Mouse (Mus musculus) NIH3T3 (cell line): ENCODE measurements at regions not wholly inside any gene's neighbourhood (a gene's known extent, or its start where the extent isn't known, plus 50 kb on each side); places are given as distances from the start of the nearest gene placed in this dataset.
A peak's percentile ranks its signal among the peaks of the same experiment; 100 is the strongest.

Experiments
- DNase-seq: peaks from one replicate; pipeline ENCODE4 v3.0.0-alpha.2; 2012; ENCODE audit warnings: low read depth

- DNase-seq, result no peak
Measured at GRCm38 (mm10) chr6:100517662-100518061, 153.3 kb downstream of the Shq1 start.

- DNase-seq, result peak; percentile 53
Measured at GRCm38 (mm10) chr6:100512676-100513075, 158.3 kb downstream of the Shq1 start.

GRCm38 (mm10) chr6:100510676-100511075 lies 160.3 kb downstream of the Shq1 start:
- DNase-seq, result peak; percentile 68

DNA sequence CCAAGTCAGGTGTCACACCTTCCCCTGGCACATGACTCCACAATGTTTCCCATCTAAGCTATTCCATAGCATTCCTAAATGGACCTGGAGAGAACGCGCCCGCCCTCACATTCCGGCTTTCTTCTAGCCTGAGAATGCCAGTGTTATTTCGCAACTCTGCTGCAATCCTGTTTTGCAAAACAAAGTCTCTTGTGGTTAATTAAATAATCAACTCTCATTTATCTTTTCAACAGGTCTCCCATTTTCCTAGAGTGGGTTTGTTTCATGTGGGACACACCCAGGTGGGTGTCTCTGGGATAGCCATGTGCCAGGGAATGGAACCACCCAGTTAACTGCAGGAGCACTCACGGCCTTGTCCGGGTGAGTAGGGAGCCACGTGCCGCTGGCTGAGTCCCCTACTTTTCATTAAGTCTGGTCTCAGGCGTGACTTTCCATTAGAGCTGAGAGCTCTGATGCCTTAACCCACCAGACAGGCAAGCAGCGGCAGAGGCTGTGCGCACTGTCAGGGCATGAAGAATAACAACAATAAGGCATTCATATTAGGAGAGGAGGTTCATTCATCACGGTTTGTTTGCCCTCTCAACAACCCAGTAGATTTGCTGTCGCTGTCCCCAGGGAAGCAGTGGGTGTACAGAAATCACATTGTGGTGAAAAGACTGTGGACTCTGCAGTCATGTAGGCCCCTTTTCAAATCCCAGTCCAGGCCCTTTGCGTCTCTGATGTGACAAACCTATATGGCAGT lies 165.3 kb downstream of the Shq1 start:
- DNase-seq, result peak; percentile 78

DNA sequence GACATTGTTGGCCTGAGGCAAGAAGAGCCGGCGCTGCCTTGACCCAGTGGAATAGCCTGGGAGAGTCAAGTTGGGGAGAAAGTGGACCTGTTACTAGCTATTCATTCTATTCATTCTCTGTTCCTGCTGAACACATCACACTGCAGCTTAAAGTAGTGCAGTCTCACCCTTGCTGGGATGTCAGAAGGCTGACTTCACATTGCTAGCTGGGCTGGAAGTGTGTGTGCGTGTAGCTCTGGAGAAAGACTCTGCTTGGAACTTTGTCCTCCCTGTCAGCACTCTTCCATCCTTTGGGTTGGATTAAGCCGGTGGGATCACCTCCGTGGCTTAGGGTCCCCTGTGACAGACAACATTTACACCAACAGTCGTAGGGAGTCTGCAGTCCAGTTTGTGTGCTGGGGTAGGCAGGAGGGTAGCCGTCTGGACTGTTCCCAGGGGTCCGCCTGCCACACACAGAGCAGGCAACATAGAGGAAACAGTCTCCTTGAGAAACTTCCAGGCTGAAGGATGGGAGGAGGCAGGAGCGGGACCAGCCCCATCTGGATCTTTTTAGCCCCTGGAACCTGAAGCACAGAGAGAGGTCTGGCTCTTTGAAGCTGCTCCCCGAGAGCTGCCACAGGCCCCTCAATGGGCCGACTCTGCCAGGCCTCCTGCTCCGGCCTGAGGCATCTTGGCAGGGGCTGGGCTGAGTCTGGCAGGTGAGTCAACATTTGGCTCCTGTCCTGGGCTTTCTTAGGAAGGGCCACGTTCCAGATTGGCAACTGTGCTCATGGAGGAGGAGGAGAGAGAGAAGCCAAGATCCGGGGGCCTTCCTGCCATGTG lies 167.8 kb downstream of the Shq1 start:
- DNase-seq, result peak; percentile 98

- no peak for DNase-seq
Measured at GRCm38 (mm10) chr6:100502139-100502538, 168.8 kb downstream of the Shq1 start.

- DNase-seq, result peak; percentile 61
Measured at GRCm38 (mm10) chr6:100500741-100501140, 170.2 kb downstream of the Shq1 start.

GRCm38 (mm10) chr6:100500060-100500459 lies 170.9 kb downstream of the Shq1 start:
- DNase-seq, result no peak

- DNase-seq, result peak; percentile 73
Measured at GRCm38 (mm10) chr6:100498861-100499271, 172.1 kb downstream of the Shq1 start.

- DNase-seq, result no peak
Measured at GRCm38 (mm10) chr6:100498126-100498525, 172.8 kb downstream of the Shq1 start.

DNA sequence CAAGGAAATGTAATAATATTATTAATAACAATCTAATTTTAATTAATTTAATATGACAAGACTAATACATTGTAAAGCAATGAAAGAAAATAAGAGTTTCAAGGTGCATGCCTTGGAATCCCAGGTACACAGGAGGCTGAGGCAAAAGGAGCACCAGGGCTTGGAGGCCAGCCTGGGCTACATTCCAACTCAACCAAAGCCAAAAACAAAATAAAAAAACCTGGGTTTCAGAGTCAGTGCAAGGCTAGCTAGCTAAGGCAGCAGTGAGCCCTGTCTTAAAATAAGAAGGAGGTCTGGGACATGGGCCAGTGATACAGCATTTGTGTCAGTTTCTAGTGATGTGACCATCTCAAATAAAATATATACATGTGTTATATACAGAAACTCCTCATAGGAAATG lies 174.8 kb downstream of the Shq1 start:
- no peak for DNase-seq

GRCm38 (mm10) chr6:100495131-100495530 lies 175.8 kb downstream of the Shq1 start:
- DNase-seq, result peak; percentile 86

DNA sequence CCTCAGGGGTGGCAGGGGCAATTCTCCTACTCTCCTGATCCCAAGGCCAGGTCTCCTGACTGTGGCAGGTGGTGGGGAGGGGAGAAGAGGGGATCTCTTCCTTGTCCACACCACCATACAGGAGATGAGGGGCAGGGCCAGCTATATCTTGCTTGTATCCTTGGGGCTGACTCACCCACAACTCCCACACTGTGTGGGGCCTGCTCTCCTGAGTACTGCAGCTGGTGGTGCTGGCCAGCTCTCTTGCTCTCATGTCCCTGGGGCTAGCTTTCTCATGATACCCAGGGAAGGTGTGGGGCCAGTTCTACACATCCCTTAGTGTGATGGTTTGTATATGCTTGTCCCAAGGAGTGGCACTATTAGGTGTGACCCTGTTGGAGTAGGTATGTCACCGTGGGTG lies 177.4 kb downstream of the Shq1 start:
- peak; percentile 76 for DNase-seq

DNA sequence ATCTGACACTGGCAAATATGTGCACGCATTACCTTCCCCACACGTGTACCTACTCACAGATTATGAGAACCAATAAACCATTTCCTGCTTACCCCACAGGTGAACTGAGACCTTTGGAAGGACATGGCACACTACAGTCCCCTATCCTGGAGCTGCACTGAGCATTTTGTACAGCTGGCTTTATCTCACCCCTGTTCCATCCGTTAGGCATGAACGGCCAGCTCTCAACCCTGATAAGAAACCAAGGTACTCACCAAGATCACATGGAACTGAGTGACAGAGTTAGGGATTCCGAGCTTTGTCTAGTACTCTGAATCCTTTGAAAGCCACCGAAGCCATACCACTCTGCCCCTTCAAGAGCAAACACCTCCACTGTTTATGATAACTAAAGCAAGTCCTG lies 179.1 kb downstream of the Shq1 start:
- no peak for DNase-seq

GRCm38 (mm10) chr6:100490920-100491712 lies 179.8 kb downstream of the Shq1 start:
- DNase-seq, result no peak

- peak; percentile 74 for DNase-seq
Measured at GRCm38 (mm10) chr6:100483836-100484235, 187.1 kb downstream of the Shq1 start.

GRCm38 (mm10) chr6:100483084-100483810 lies 187.7 kb downstream of the Shq1 start:
- peak; percentile 77 for DNase-seq

DNA sequence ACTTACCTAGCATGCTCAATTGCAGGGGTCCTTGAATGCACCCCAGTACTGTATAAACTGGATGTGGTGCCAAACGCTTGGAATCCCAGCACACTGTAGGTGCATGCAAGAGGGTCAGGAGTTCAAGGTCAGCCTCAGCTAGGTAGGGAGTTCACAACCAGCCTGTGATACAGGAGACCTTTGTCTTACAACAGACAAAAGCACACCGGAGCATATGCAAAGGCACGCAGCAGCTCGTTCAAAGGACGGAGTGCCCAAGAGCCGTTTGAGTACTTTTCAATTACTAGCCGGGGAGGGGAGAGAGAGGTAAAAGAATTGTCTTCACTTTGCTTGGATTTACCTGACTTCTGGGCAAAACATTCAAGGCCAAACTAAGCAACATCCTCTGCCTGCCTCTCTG lies 188.4 kb downstream of the Shq1 start:
- no peak for DNase-seq

DNA sequence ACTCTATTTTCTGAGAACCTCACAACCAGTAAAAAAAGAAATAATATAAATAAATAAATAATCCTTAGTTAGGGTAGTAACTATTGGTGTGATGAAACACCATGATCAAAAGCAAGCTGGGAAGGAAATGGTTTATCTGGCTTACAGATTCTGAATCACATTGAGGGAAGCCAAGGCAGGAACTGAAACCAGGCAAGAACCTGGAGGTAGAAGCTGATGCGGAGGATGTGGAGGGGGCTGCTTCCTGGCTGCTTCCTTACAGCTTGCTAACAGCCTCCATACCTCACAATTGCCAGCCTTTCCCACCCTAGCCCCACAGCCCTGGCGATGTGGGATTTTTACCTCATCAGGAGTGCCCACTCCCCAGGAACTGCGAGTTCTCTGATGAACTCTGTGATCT lies 190.4 kb downstream of the Shq1 start:
- no peak for DNase-seq

GRCm38 (mm10) chr6:100479881-100480280 lies 191.1 kb downstream of the Shq1 start:
- DNase-seq, result no peak

- DNase-seq, result no peak
Measured at GRCm38 (mm10) chr6:100479455-100479854, 191.5 kb downstream of the Shq1 start.
